Mouse (Mus musculus) olfactory bulb, adult 2 months (tissue): ENCODE data around the gene Slco3a1.

Source experiments
- CTCF ChIP-seq: fragments of 200-500 bp; IDR thresholded peaks from 2 replicates; pipeline ENCODE4 v1.5.1; 2012; ENCODE audit warnings: low read depth, mild to moderate bottlenecking, low read length, moderate library complexity; ENCODE audit not compliant: insufficient read depth
- POLR2A ChIP-seq: fragments of 200-500 bp; IDR thresholded peaks from 2 replicates; pipeline ENCODE4 v1.6.1; 2012; ENCODE audit warnings: mild to moderate bottlenecking, low read depth, low read length, moderate library complexity; ENCODE audit not compliant: insufficient read depth

DNA sequence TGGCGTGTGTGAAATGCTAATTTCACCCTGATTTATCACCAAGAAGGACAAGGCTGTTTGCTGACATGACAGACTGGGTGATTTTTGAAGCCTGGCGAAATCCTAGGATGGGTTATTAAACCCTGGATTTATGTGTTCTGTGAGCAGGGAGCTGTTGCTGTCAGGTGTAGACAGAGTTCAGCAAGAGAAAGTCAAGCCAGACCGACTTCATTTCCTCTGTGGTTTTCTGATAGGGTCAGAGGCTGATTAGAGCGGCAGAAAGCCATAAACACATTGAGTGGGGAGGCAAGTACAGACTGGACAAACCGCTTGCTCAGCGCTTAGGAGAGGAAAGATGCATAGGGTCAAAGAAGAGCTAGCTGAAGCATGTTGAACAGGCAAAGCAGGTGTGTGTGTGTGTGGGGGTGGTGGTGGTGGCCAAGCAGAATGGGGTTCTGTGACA, 182.4 kb downstream of the Slco3a1 start:
- TF ChIP-seq POLR2A (no peak), CTCF (no peak)
